Mouse (Mus musculus) cerebellum, adult 2 months (tissue): ENCODE data around the gene E2f4.

Experiments
- CTCF ChIP-seq: fragments of 200-500 bp; IDR thresholded peaks from 2 replicates; pipeline ENCODE4 v1.5.1; 2011; ENCODE audit warnings: low read depth, mild to moderate bottlenecking, control low read depth, low read length, moderate library complexity, borderline replicate concordance; ENCODE audit not compliant: insufficient read depth
- POLR2A ChIP-seq: fragments of 200-500 bp; IDR thresholded peaks from 2 replicates; pipeline ENCODE4 v1.6.1; 2011; ENCODE audit warnings: low read length, control low read depth, borderline replicate concordance; ENCODE audit not compliant: insufficient read depth

GRCm38 (mm10) chr8:105347428-105348221 is 50.2 kb downstream of the E2f4 start, which contains the start of gene Fhod1:
- TF ChIP-seq CTCF, result no peak
- TF ChIP-seq POLR2A, result no peak; the same call in 1 of the 2 replicates
